Mouse (Mus musculus) gastrocnemius, postnatal 10 days (tissue): Measurements from ENCODE around the gene Adcy5. TPM values are rescaled to one million over a fixed set of nuclear protein-coding genes. Genes with fewer than 3 reads are reported as not detected.

Experiments used
- DNase-seq: peaks from one replicate; pipeline ENCODE4 v3.0.0; 2021; ENCODE audit warnings: mixed read lengths
- total RNA-seq, 2 experiments: library from RNA; stranded (reverse); gene quantifications; 2 replicates each; pipeline ENCODE4 v1.2.3; 2021

Adcy5 gene
- total RNA-seq, 2 experiments from 2014 or later, result 2.4 to 3.1 TPM

DNA sequence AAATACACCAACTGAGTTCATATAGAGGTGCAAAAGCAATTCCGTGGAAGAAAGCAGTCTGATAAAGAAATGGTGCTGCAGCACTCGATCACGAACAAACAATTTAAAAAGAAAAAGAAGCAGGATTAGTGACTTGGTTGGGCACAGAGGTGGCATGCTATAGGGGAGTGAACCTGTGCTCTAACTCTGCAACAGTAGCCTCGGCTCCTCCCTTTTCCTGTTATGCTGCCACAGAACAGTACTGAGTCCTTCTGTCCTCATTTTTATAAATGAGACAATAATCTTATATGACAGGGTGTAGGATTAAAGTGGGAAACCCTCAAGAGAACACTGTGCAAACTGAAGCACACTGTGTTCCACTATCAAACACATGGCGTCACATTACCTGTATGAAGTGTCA is 162.8 kb downstream of the Adcy5 start:
- DNase-seq, result no peak

DNA sequence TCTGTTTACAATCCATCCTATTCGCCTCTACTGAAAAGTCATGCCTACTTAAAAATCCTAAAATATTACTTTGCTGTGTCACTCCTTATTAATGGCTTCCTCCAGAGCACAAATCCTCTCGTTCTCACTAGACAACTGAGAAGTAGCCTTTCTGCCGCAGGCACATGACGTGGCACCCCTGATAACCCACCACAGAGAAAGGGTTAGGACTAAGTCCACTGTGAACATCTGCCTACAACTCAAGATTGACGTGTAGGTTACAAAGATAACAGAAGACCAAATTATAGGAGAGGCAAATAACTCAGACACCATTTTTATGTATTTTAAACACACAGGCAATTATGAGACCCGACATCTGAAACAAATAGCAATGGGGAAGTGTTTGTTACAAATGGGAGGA is 163.7 kb downstream of the Adcy5 start:
- no peak for DNase-seq

DNA sequence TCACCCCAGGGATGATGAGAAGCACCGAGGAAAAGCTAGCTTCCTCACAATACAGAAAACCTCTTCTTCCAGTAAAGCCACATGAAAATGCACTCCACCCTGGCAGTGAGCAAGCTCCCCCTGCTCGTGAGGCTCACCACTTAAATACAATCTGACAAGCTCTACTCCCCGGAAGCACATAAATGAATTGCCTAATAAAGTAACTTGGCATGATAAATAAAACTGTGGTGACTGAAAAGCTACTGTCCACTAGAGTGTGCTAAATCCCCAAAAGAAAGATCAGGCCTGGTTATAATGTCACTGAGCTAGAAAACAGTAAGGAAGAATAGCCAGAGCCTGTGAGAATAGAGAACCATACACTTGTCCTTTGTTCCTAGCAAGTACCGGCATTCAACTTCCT is 164.7 kb downstream of the Adcy5 start:
- no peak for DNase-seq

DNA sequence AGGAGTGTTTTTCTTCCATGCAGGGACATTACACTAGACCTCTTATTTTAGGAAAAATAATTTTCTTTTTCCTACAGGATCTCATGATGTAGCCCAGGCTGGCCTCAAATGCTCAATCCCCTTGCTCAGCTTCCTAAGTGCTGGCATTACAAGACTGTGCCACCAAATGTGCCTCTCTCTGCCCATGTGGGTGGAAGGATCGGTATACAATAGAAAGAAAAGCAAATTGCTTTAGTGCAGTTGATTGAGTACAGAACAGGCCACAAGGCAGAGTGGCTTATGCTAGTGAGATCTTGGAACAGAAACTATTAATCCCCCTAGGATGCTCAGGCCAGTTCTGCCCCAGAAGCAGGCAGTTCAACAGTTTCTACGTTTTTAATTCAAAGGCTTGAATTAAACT is 165.1 kb downstream of the Adcy5 start:
- no peak for DNase-seq

DNA sequence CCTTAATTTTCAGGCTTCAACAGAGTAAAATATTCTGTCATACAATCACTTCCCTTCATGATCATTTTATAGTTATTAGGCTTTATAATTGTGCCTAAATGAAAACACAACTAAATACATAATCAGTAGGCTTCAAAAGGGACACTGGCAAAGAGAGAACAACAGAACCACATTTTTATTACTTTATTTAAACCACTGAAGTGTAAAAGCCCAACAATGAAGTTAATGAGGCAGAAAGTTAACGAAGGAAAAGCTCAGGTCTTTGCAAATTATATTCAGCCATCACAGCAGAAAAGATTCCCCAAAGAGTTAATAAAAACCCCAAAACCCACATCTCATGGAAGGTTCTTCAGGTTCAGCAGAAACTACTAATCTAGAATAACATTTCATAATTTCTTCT is 175.8 kb downstream of the Adcy5 start:
- DNase-seq, result no peak

Other genes with a start within 250 kb of the Adcy5 start
- gene Hacd2, start 132.4 kb upstream of the Adcy5 start, total RNA-seq, result 1 to 10 TPM; 3.2 to 4.8 TPM
- 10 to 100 TPM in 1 of 2 experiments, 1 to 10 TPM in 1; 9.2 to 10.5 TPM for gene Sec22a, start 209.0 kb downstream of the Adcy5 start, total RNA-seq